Mouse (Mus musculus) bone marrow, adult 2 months (tissue): Measurements from ENCODE around the gene Spcs2. TPM values are rescaled to one million over a fixed set of nuclear protein-coding genes. Genes with fewer than 3 reads are reported as not detected.

Source experiments
- H3K27ac ChIP-seq: fragments of 200-500 bp; 2 replicates; pipeline ENCODE4 v1.5.1; 2012; ENCODE audit warnings: low read depth, mild to moderate bottlenecking, control low read depth, inconsistent platforms, low read length; ENCODE audit not compliant: control insufficient read depth, poor library complexity, insufficient read depth
- H3K4me1 ChIP-seq: fragments of 200-500 bp; 2 replicates; pipeline ENCODE4 v1.6.1; 2011; ENCODE audit warnings: low read length; ENCODE audit not compliant: control insufficient read depth, insufficient read depth
- H3K4me3 ChIP-seq: fragments of 200-500 bp; replicated peaks from 2 replicates; pipeline ENCODE3; 2011; ENCODE audit warnings: mild to moderate bottlenecking, low read depth, low read length, control low read depth; ENCODE audit not compliant: control insufficient read depth
- CTCF ChIP-seq: fragments of 200-500 bp; IDR thresholded peaks from 2 replicates; pipeline ENCODE4 v1.5.1; 2011; ENCODE audit warnings: low read length, control low read depth; ENCODE audit not compliant: control insufficient read depth, insufficient read depth
- POLR2A ChIP-seq: fragments of 200-500 bp; IDR thresholded peaks from 2 replicates; pipeline ENCODE4 v1.6.1; 2011; ENCODE audit warnings: low read depth, mild to moderate bottlenecking, control low read depth, low read length, borderline replicate concordance; ENCODE audit not compliant: control insufficient read depth
- WGBS: fragments of 180-500 bp; shearing (Covaris S2); methylation state at CpG from one replicate; pipeline ENCODE4 v1.1.7; 2018; 5-methylcytosine and 5-hydroxymethylcytosine counted together
- polyA plus RNA-seq: library from polyadenylated mRNA; stranded (reverse); fragments of >200 nt; gene quantifications from 2 replicates; pipeline ENCODE4 v1.2.4, GENCODE M21; 2011; ENCODE audit warnings: low replicate concordance; ENCODE audit not compliant: missing spikeins, insufficient read depth, insufficient read length

The Spcs2 gene
- polyA plus RNA-seq: 42.7 and 59.2 TPM in 2 replicates

GRCm38 (mm10) chr7:99863362-99863761, at the start of gene Spcs2:
Gene Spcs2, minus strand, starts transcription at chr7:99863462.
- WGBS: 30% methylated on average over 7 of the region's 7 CpGs
- H3K4me1 ChIP-seq: peaks cover 2% of the 10 kb centered on the region; the same call in 1 of the 2 replicates

GRCm38 (mm10) chr7:99911038-99911437, 47.8 kb upstream of the Spcs2 start:
- no peak overlapping the region for H3K27ac ChIP-seq
- no peak overlapping the region for H3K4me3 ChIP-seq
- peaks cover 1% of the 10 kb centered on the region; the same call in 1 of the 2 replicates for H3K4me1 ChIP-seq
- TF ChIP-seq POLR2A (no peak), CTCF (no peak)
- 62% methylated on average over 5 of the region's 5 CpGs for whole genome bisulfite sequencing

More at GRCm38 (mm10) chr7:99863362-99863761, at the start of gene Spcs2:
- no peak within 1 kb of the TSS for H3K27ac ChIP-seq
- TF ChIP-seq POLR2A (no peak), CTCF (no peak)
- H3K4me3 ChIP-seq: no peak within 1 kb of the TSS

GRCm38 (mm10) chr7:99907463-99907862, 44.2 kb upstream of the Spcs2 start:
- Histone ChIP-seq H3K4me3 (no peak overlapping the region), H3K27ac (no peak overlapping the region), H3K4me1 (peaks cover 1% of the 10 kb centered on the region; the same call in 1 of the 2 replicates)
- TF ChIP-seq CTCF: no peak
- TF ChIP-seq POLR2A: no peak
- 44% methylated on average over 3 of the region's 3 CpGs for WGBS

GRCm38 (mm10) chr7:99906346-99906745, 43.1 kb upstream of the Spcs2 start:
- TF ChIP-seq CTCF: no peak
- TF ChIP-seq POLR2A: no peak
- no peak overlapping the region for H3K4me3 ChIP-seq
- no peak overlapping the region for H3K27ac ChIP-seq
- 66% methylated on average over 3 of the region's 3 CpGs for WGBS
- H3K4me1 ChIP-seq: peaks cover 1% of the 10 kb centered on the region; the same call in 1 of the 2 replicates

GRCm38 (mm10) chr7:99904421-99905005, 41.3 kb upstream of the Spcs2 start:
- Histone ChIP-seq H3K27ac (no peak overlapping the region), H3K4me1 (peaks cover 1% of the 10 kb centered on the region; the same call in 1 of the 2 replicates), H3K4me3 (no peak overlapping the region)
- no peak for TF ChIP-seq CTCF
- TF ChIP-seq POLR2A: no peak
- 55% methylated on average over 3 of the region's 3 CpGs for WGBS

GRCm38 (mm10) chr7:99902918-99903665, 39.8 kb upstream of the Spcs2 start:
- WGBS: 81% methylated on average over 11 of the region's 11 CpGs
- Histone ChIP-seq H3K4me1 (peaks cover 1% of the 10 kb centered on the region; the same call in 1 of the 2 replicates), H3K27ac (no peak overlapping the region), H3K4me3 (no peak overlapping the region)
- TF ChIP-seq POLR2A: no peak
- no peak for TF ChIP-seq CTCF

- H3K4me1 ChIP-seq: peaks cover 1% of the 10 kb centered on the region; the same call in 1 of the 2 replicates
- no peak overlapping the region for H3K4me3 ChIP-seq
- 75% methylated on average over 4 of the region's 4 CpGs for WGBS
- TF ChIP-seq CTCF (no peak), POLR2A (no peak)
- no peak overlapping the region for H3K27ac ChIP-seq
Measured at GRCm38 (mm10) chr7:99902208-99902607, 38.9 kb upstream of the Spcs2 start.

GRCm38 (mm10) chr7:99896905-99897304, 33.6 kb upstream of the Spcs2 start:
- whole genome bisulfite sequencing: 73% methylated on average over 4 of the region's 4 CpGs
- Histone ChIP-seq H3K4me3 (no peak overlapping the region), H3K4me1 (no peaks in the 10 kb centered on the region), H3K27ac (no peak overlapping the region)
- TF ChIP-seq CTCF (no peak), POLR2A (no peak)
